Mouse (Mus musculus) right cerebral cortex, postnatal 14 days (tissue): ENCODE data around the gene Dnajc12.
"Not testable (repeated sequence)": the region's sequence is repeated elsewhere in the genome, so short reads cannot be mapped to it uniquely, and the experiment has no call there.

Experiments
- DNase-seq: peaks from one replicate; pipeline ENCODE4 v3.0.0; 2022

The Dnajc12 gene

GRCm38 (mm10) chr10:63432099-63432498 lies 49.9 kb downstream of the Dnajc12 start:
- DNase-seq: no peak

GRCm38 (mm10) chr10:63432887-63433286 lies 50.6 kb downstream of the Dnajc12 start:
- DNase-seq: no peak

- no peak for DNase-seq
Observed at GRCm38 (mm10) chr10:63438736-63439262, 56.6 kb downstream of the Dnajc12 start.

- DNase-seq: no peak
Observed at GRCm38 (mm10) chr10:63439694-63440228, 57.5 kb downstream of the Dnajc12 start.

- DNase-seq: not testable (repeated sequence)
Observed at GRCm38 (mm10) chr10:63444602-63445387, 62.6 kb downstream of the Dnajc12 start.

- DNase-seq: no peak
Observed at GRCm38 (mm10) chr10:63453926-63454325, 71.7 kb downstream of the Dnajc12 start.

GRCm38 (mm10) chr10:63455110-63455878 lies 73.1 kb downstream of the Dnajc12 start:
- no peak for DNase-seq

- DNase-seq: no peak
Observed at GRCm38 (mm10) chr10:63457292-63458128, 75.3 kb downstream of the Dnajc12 start.
